Mouse (Mus musculus) CH12.LX (cell line): Measurements from ENCODE around the gene Gas7. TPM values are rescaled to one million over a fixed set of nuclear protein-coding genes. Genes with fewer than 3 reads are reported as not detected.

Source experiments
- DNase-seq: peaks from one replicate; pipeline ENCODE4 v3.0.0-alpha.2; 2013; ENCODE audit errors: extremely low read depth
- H3K27ac ChIP-seq: 2 replicates; pipeline ENCODE4 v1.5.1; 2012; ENCODE audit warnings: low read depth, mild to moderate bottlenecking, control low read depth, moderate library complexity; ENCODE audit not compliant: insufficient read depth
- H3K27me3 ChIP-seq: replicated peaks from 2 replicates; pipeline ENCODE3; 2012; ENCODE audit warnings: inconsistent platforms
- H3K36me3 ChIP-seq, 2 experiments: replicated peaks in 1 of 2; 2 replicates each; pipeline versions ENCODE3 to v1.6.1; 2012; ENCODE audit warnings: inconsistent platforms in 1 of 2, low read length in 1 of 2, mild to moderate bottlenecking in 1 of 2, mixed read lengths in 1 of 2, moderate library complexity in 1 of 2; ENCODE audit not compliant: control insufficient read depth in 1 of 2, insufficient read depth in 1 of 2
- H3K4me1 ChIP-seq, 2 experiments: 2 replicates each; pipeline ENCODE4 v1.6.1; 2012; ENCODE audit warnings: inconsistent platforms in 1 of 2, moderate library complexity in 1 of 2; ENCODE audit not compliant: insufficient read depth in 2 of 2, control insufficient read depth in 1 of 2
- H3K4me2 ChIP-seq: 2 replicates; pipeline ENCODE4 v1.6.1; 2012; ENCODE audit warnings: low read depth, mild to moderate bottlenecking, control low read depth; ENCODE audit not compliant: poor library complexity, insufficient read depth, severe bottlenecking
- H3K4me3 ChIP-seq, 3 experiments: fragments of 150-350 bp in 1 of 3; sonication (generic) in 1 of 3; replicated peaks in 1 of 3; 2 replicates each; pipeline versions ENCODE3 to v1.5.1; 2011 to 2012; ENCODE audit warnings: low read depth in 2 of 3, low read length in 2 of 3, mild to moderate bottlenecking in 2 of 3, moderate library complexity in 2 of 3, control low read depth in 1 of 3, improper control_type of control experiment in 1 of 3, inconsistent platforms in 1 of 3, mixed read lengths in 1 of 3; ENCODE audit not compliant: poor library complexity in 1 of 3
- H3K79me2 ChIP-seq: replicated peaks from 2 replicates; pipeline ENCODE4 v1.6.1; 2012; ENCODE audit warnings: mild to moderate bottlenecking, moderate library complexity; ENCODE audit not compliant: control insufficient read depth, poor library complexity, insufficient read depth, severe bottlenecking; ENCODE audit errors: extremely low read depth
- H3K9ac ChIP-seq: 2 replicates; pipeline ENCODE4 v1.6.1; 2012; ENCODE audit warnings: low read depth, mild to moderate bottlenecking, control low read depth, moderate library complexity; ENCODE audit not compliant: insufficient read depth
- H3K9me3 ChIP-seq: replicated peaks from 2 replicates; pipeline ENCODE3; 2012; ENCODE audit warnings: low read length, inconsistent platforms, mixed read lengths
- BHLHE40 ChIP-seq: IDR thresholded peaks from 2 replicates; pipeline ENCODE4 v1.6.1; 2011; ENCODE audit warnings: mild to moderate bottlenecking, low read depth, low read length, improper control_type of control experiment
- CHD1 ChIP-seq: IDR thresholded peaks from 2 replicates; pipeline ENCODE4 v1.6.1; 2012; ENCODE audit warnings: low read depth, low read length, improper control_type of control experiment, inconsistent platforms
- CTCF ChIP-seq, 2 experiments: IDR thresholded peaks in 1 of 2; conservative IDR thresholded peaks in 1 of 2; 2 replicates each; pipeline ENCODE4 v1.5.1; 2011 to 2012; ENCODE audit warnings: low read depth in 2 of 2, low read length in 2 of 2, improper control_type of control experiment in 1 of 2, inconsistent platforms in 1 of 2, mild to moderate bottlenecking in 1 of 2, moderate library complexity in 1 of 2
- EP300 ChIP-seq: IDR thresholded peaks from 2 replicates; pipeline ENCODE4 v1.6.1; 2011; ENCODE audit warnings: low read length, improper control_type of control experiment
- MAX ChIP-seq: IDR thresholded peaks from 2 replicates; pipeline ENCODE4 v1.6.1; 2011; ENCODE audit warnings: low read length, improper control_type of control experiment
- MAZ ChIP-seq: IDR thresholded peaks from 2 replicates; pipeline ENCODE4 v1.6.1; 2012; ENCODE audit warnings: low read depth, mild to moderate bottlenecking, inconsistent platforms, low read length, improper control_type of control experiment, moderate library complexity
- MEF2A ChIP-seq: IDR thresholded peaks from 2 replicates; pipeline ENCODE4 v1.6.1; 2014; ENCODE audit warnings: low read depth, mild to moderate bottlenecking, inconsistent platforms, low read length, improper control_type of control experiment, borderline replicate concordance
- NELFE ChIP-seq: IDR thresholded peaks from 2 replicates; pipeline ENCODE4 v1.6.1; 2011; ENCODE audit warnings: low read depth, low read length, improper control_type of control experiment
- NRF1 ChIP-seq: IDR thresholded peaks from 2 replicates; pipeline ENCODE4 v1.6.1; 2014; ENCODE audit warnings: low read depth, mild to moderate bottlenecking, inconsistent platforms, low read length, improper control_type of control experiment, moderate library complexity
- PAX5 ChIP-seq: IDR thresholded peaks from 2 replicates; pipeline ENCODE4 v1.6.1; 2012; ENCODE audit warnings: low read length, inconsistent platforms, mixed read lengths
- POLR2AphosphoS2 ChIP-seq: IDR thresholded peaks from 2 replicates; pipeline ENCODE4 v1.6.1; 2011; ENCODE audit warnings: low read depth, low read length, improper control_type of control experiment
- RAD21 ChIP-seq: IDR thresholded peaks from 2 replicates; pipeline ENCODE4 v1.6.1; 2011; ENCODE audit warnings: low read depth, mild to moderate bottlenecking, low read length, improper control_type of control experiment, moderate library complexity
- SIN3A ChIP-seq: IDR thresholded peaks from 2 replicates; pipeline ENCODE4 v1.6.1; 2012; ENCODE audit warnings: low read length, improper control_type of control experiment, inconsistent platforms
- SMC3 ChIP-seq: IDR thresholded peaks from 2 replicates; pipeline ENCODE4 v1.6.1; 2011; ENCODE audit warnings: low read depth, low read length, improper control_type of control experiment
- USF2 ChIP-seq: conservative IDR thresholded peaks from 2 replicates; pipeline ENCODE4 v1.6.1; 2011; ENCODE audit warnings: low read depth, low read length, improper control_type of control experiment
- ZKSCAN1 ChIP-seq: IDR thresholded peaks from 2 replicates; pipeline ENCODE4 v1.6.1; 2012; ENCODE audit warnings: low read depth, inconsistent platforms, low read length, improper control_type of control experiment, borderline replicate concordance
- ZMIZ1 ChIP-seq: IDR thresholded peaks from 2 replicates; pipeline ENCODE4 v1.6.1; 2012; ENCODE audit warnings: low read depth, mild to moderate bottlenecking, inconsistent platforms, low read length, improper control_type of control experiment
- ZNF384 ChIP-seq: IDR thresholded peaks from 2 replicates; pipeline ENCODE4 v1.6.1; 2012; ENCODE audit warnings: low read depth, low read length, improper control_type of control experiment, inconsistent platforms
- dilution Hi-C: fragments of 300-500 bp; cut with MboI; formaldehyde crosslinking; loops from 2 replicates; pipeline ENCODE4 v1.14.3; 2020; ENCODE audit warnings: low sequenced_read_pairs; ENCODE audit not compliant: extremely low pct_unique_long_range_greater_than_20kb, extremely low pct_ligation_motif_present
- in situ Hi-C: fragments of 300-500 bp; cut with MboI; formaldehyde crosslinking; loops from 3 replicates; pipeline ENCODE4 v1.14.3; 2019; ENCODE audit warnings: low sequenced_read_pairs, low pct_ligation_motif_present, low pct_unique_long_range_greater_than_20kb, mixed read lengths
- polyA plus RNA-seq: library from polyadenylated mRNA; unstranded; fragments of >175 nt; gene quantifications from 2 replicates; pipeline ENCODE4 v1.2.1, GENCODE M21; 2012; ENCODE audit warnings: low read depth; ENCODE audit not compliant: insufficient read length
- total RNA-seq, 2 experiments: library from RNA; depleted of rRNA; stranded (reverse); fragments of 300-350 nt in 1 of 2; fragments of >200 nt in 1 of 2; gene quantifications; 2 replicates each; pipeline ENCODE4 v1.2.3; 2012 to 2014

Gene Gas7
- total and polyA plus RNA-seq, 3 experiments = 7.0 to 20.8 (median 7.0) TPM

DNA sequence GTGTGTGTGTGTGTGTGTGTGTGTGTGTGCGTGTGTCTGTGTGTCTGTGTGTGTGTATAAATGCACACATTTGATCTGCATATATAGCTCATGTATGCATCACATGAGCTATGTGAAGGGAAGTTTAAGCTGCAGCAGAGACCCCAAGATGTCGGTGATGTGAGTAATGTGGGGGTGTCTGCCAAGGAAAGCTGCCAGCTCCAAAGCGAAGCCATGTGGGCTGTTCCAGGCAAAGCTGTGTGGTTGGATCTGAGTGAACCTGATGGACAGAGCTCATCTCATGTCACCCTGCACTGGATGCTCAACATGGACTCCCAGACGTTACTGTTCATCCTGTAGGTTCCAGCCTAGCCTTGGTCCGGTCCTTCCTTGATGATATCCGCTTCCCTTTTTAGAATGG lies 99.0 kb downstream of the Gas7 start:
- no peak overlapping the region for H3K27ac ChIP-seq
- no peak overlapping the region for H3K4me2 ChIP-seq
- H3K4me1 ChIP-seq = peaks cover 19 to 39% of the 10 kb centered on the region in 2 experiments
- TF ChIP-seq MEF2A = no peak
- TF ChIP-seq SMC3 = no peak
- no peak for TF ChIP-seq RAD21
- H3K4me3 ChIP-seq = no peak overlapping the region
- in situ Hi-C loops (no loop called here), dilution Hi-C loops (no loop called here)
- no peak overlapping the region for H3K9ac ChIP-seq
- DNase-seq = no peak
- H3K79me2 ChIP-seq = no peaks in the 10 kb centered on the region
- H3K9me3 ChIP-seq = no peaks in the 10 kb centered on the region
- H3K27me3 ChIP-seq = no peaks in the 10 kb centered on the region
- no peaks in the 10 kb centered on the region for H3K36me3 ChIP-seq

GRCm38 (mm10) chr11:67556360-67556759 lies 101.1 kb downstream of the Gas7 start:
- DNase-seq = no peak
- H3K4me3 ChIP-seq = no peak overlapping the region
- in situ Hi-C loops = no loop called here
- H3K36me3 ChIP-seq = no peaks in the 10 kb centered on the region
- no peaks in the 10 kb centered on the region for H3K27me3 ChIP-seq
- TF ChIP-seq ZMIZ1 (no peak), USF2 (no peak), NRF1 (no peak), CHD1 (no peak), MAX (no peak), SIN3A (no peak), NELFE (no peak), RAD21 (no peak), BHLHE40 (no peak), CTCF (conservative IDR thresholded peaks at IDR 0.05 in 1 of 2, IDR thresholded peaks at IDR 0.05 in 1 of 2; ENCODE audit: low read depth in 2 of 2, low read length in 2 of 2) (no peak), ZKSCAN1 (no peak), ZNF384 (no peak), POLR2AphosphoS2 (no peak), EP300 (no peak), PAX5 (no peak), SMC3 (no peak), MAZ (no peak)
- no peaks in the 10 kb centered on the region for H3K9me3 ChIP-seq
- dilution Hi-C loops = no loop called here
- H3K4me2 ChIP-seq = no peak overlapping the region
- peaks cover 15 to 35% of the 10 kb centered on the region in 2 experiments for H3K4me1 ChIP-seq
- no peak overlapping the region for H3K27ac ChIP-seq
- H3K9ac ChIP-seq = no peak overlapping the region
- H3K79me2 ChIP-seq = no peaks in the 10 kb centered on the region
